Mouse (Mus musculus) bone marrow macrophage, adult 2 months (primary cell): ENCODE measurements around the gene Dnajb11.

ENCODE experiments used
- CTCF ChIP-seq: IDR thresholded peaks from 2 replicates; pipeline ENCODE4 v1.5.1; 2012; ENCODE audit warnings: low read depth, mild to moderate bottlenecking, low read length, moderate library complexity
- POLR2A ChIP-seq: IDR thresholded peaks from 2 replicates; pipeline ENCODE4 v1.6.1; 2012; ENCODE audit warnings: mild to moderate bottlenecking, low read depth, low read length, borderline replicate concordance

GRCm38 (mm10) chr16:22888835-22889234 lies 31.2 kb downstream of the Dnajb11 start:
- TF ChIP-seq CTCF (no peak), POLR2A (no peak)
